Mouse (Mus musculus) ES-E14 (cell line): Measurements from ENCODE around the gene Npepps. TPM values are rescaled to one million over a fixed set of nuclear protein-coding genes. Genes with fewer than 3 reads are reported as not detected.

Experiments
- DNase-seq: peaks from one replicate; pipeline ENCODE4 v3.0.0-alpha.2; 2013; ENCODE audit warnings: low read depth, low spot score
- H3K27ac ChIP-seq: 2 replicates; pipeline ENCODE4 v1.5.1; 2012; ENCODE audit warnings: low read depth, mild to moderate bottlenecking, low read length, moderate library complexity, mixed read lengths; ENCODE audit not compliant: poor library complexity, insufficient read depth, severe bottlenecking
- H3K36me3 ChIP-seq: 2 replicates; pipeline ENCODE4 v1.6.1; 2012; ENCODE audit warnings: mild to moderate bottlenecking, low read length, moderate library complexity, mixed read lengths; ENCODE audit not compliant: control insufficient read depth, poor library complexity, insufficient read depth, severe bottlenecking
- H3K4me1 ChIP-seq, 2 experiments: fragments of 150-350 bp in 1 of 2; sonication (generic) in 1 of 2; 2 replicates each; pipeline ENCODE4 v1.6.1; 2012; ENCODE audit warnings: low read length in 2 of 2, mild to moderate bottlenecking in 1 of 2, mixed read lengths in 1 of 2; ENCODE audit not compliant: control insufficient read depth in 2 of 2, insufficient read depth in 2 of 2, poor library complexity in 1 of 2
- H3K4me3 ChIP-seq, 2 experiments: fragments of 150-350 bp in 1 of 2; sonication (generic) in 1 of 2; 2 replicates each; pipeline ENCODE4 v1.5.1; 2012; ENCODE audit warnings: low read length in 2 of 2, low read depth in 1 of 2, mild to moderate bottlenecking in 1 of 2, mixed read lengths in 1 of 2; ENCODE audit not compliant: insufficient read depth in 1 of 2, poor library complexity in 1 of 2, severe bottlenecking in 1 of 2
- H3K9ac ChIP-seq: 2 replicates; pipeline ENCODE4 v1.6.1; 2012; ENCODE audit warnings: low read depth, mild to moderate bottlenecking, low read length, mixed read lengths; ENCODE audit not compliant: poor library complexity, insufficient read depth, severe bottlenecking
- H3K9me3 ChIP-seq: fragments of 150-350 bp; sonication (generic); 2 replicates; pipeline ENCODE4 v1.6.1; 2012; ENCODE audit warnings: low read depth, mild to moderate bottlenecking, low read length; ENCODE audit not compliant: control insufficient read depth, insufficient read depth
- CHD2 ChIP-seq: IDR thresholded peaks from 2 replicates; pipeline ENCODE4 v1.6.1; 2014; ENCODE audit warnings: mild to moderate bottlenecking, low read depth, low read length, inconsistent platforms
- HCFC1 ChIP-seq: IDR thresholded peaks from 2 replicates; pipeline ENCODE4 v1.6.1; 2012; ENCODE audit warnings: low read length, inconsistent platforms, borderline replicate concordance; ENCODE audit not compliant: insufficient read depth
- MAFK ChIP-seq: IDR thresholded peaks from 2 replicates; pipeline ENCODE4 v1.6.1; 2014; ENCODE audit warnings: mild to moderate bottlenecking, low read depth, low read length, inconsistent platforms; ENCODE audit not compliant: insufficient read depth
- ZC3H11A ChIP-seq: IDR thresholded peaks from 2 replicates; pipeline ENCODE4 v1.6.1; 2012; ENCODE audit warnings: low read depth, mild to moderate bottlenecking, inconsistent platforms, low read length, borderline replicate concordance
- ZNF384 ChIP-seq: IDR thresholded peaks from 2 replicates; pipeline ENCODE4 v1.6.1; 2012; ENCODE audit warnings: low read depth, low read length, inconsistent platforms
- in situ Hi-C, 2 experiments: fragments of 600-800 bp; cut with MboI; formaldehyde crosslinking; loops; one replicate each; pipeline ENCODE4 v1.15.1; 2025; ENCODE audit warnings: low sequenced_read_pairs in 2 of 2, inconsistent platforms in 1 of 2; ENCODE audit not compliant: unreplicated experiment in 2 of 2
- total RNA-seq: library from RNA; depleted of rRNA; stranded (reverse); fragments of 300-350 nt; gene quantifications from 2 replicates; pipeline ENCODE4 v1.2.3, GENCODE M21; 2012

Gene Npepps
- total RNA-seq, 1 experiment: 86.1 TPM

GRCm38 (mm10) chr11:97301406-97301805, 21.0 kb upstream of the Npepps start:
- TF ChIP-seq CHD2 (no peak), HCFC1 (no peak), MAFK (no peak), ZC3H11A (no peak), ZNF384 (no peak)
- Histone ChIP-seq H3K36me3 (no peaks in the 10 kb centered on the region), H3K27ac (no peak overlapping the region; the same call in 1 of the 2 replicates), H3K4me3 (no peak overlapping the region), H3K9me3 (no peaks in the 10 kb centered on the region), H3K4me1 (peaks cover 6 to 16% of the 10 kb centered on the region in 2 experiments; a peak in 3 of 4 replicates), H3K9ac (no peak overlapping the region)
- no peak for DNase-seq
- in situ Hi-C loops: no loop called here

- in situ Hi-C loops: no loop called here
- TF ChIP-seq HCFC1 (no peak), ZNF384 (no peak), MAFK (no peak), ZC3H11A (no peak), CHD2 (no peak)
- no peak for DNase-seq
- Histone ChIP-seq H3K36me3 (no peaks in the 10 kb centered on the region), H3K4me3 (no peak overlapping the region), H3K9ac (no peak overlapping the region), H3K27ac (no peak overlapping the region), H3K4me1 (peaks cover 6 to 15% of the 10 kb centered on the region in 2 experiments; a peak in 3 of 4 replicates), H3K9me3 (no peaks in the 10 kb centered on the region)
Observed at GRCm38 (mm10) chr11:97299939-97300338, 19.5 kb upstream of the Npepps start.

- TF ChIP-seq HCFC1: no peak
- no peak for TF ChIP-seq ZC3H11A
- TF ChIP-seq CHD2: no peak
- TF ChIP-seq MAFK: no peak
- TF ChIP-seq ZNF384: no peak
- DNase-seq: no peak
- Histone ChIP-seq H3K4me1 (peaks cover 4 to 5% of the 10 kb centered on the region in 2 experiments; a peak in 2 of 4 replicates), H3K36me3 (no peaks in the 10 kb centered on the region), H3K9ac (no peak overlapping the region), H3K9me3 (no peaks in the 10 kb centered on the region), H3K27ac (no peak overlapping the region), H3K4me3 (no peak overlapping the region)
- in situ Hi-C loops: no loop called here
Observed at GRCm38 (mm10) chr11:97296542-97296941, 16.1 kb upstream of the Npepps start.

- Histone ChIP-seq H3K27ac (peak overlapping the region; percentile 67), H3K9me3 (no peaks in the 10 kb centered on the region), H3K36me3 (no peaks in the 10 kb centered on the region), H3K4me3 (no peak overlapping the region), H3K9ac (no peak overlapping the region), H3K4me1 (peaks cover 10 to 15% of the 10 kb centered on the region in 2 experiments)
- TF ChIP-seq CHD2 (no peak), HCFC1 (no peak), ZNF384 (peak; percentile 92), ZC3H11A (no peak), MAFK (0 out of 2 replicates have a peak, but pooled peaks have one; percentile 2)
- no peak for DNase-seq
- in situ Hi-C loops: no loop called here
Observed at GRCm38 (mm10) chr11:97292731-97293130, 12.3 kb upstream of the Npepps start.
